Mouse (Mus musculus) embryo, embryonic 9.5 days (tissue): ENCODE measurements around the gene Mlec.
"Not testable (repeated sequence)": the region's sequence is repeated elsewhere in the genome, so short reads cannot be mapped to it uniquely, and the experiment has no call there.

Experiments used
- DNase-seq: peaks from one replicate; pipeline ENCODE4 v3.0.0-alpha.2; 2017; ENCODE audit errors: extremely low spot score

Mlec gene

GRCm38 (mm10) chr5:115151457-115151856 lies 6.5 kb downstream of the Mlec start:
- no peak for DNase-seq

- DNase-seq: no peak
Observed at GRCm38 (mm10) chr5:115150991-115151390, 7.0 kb downstream of the Mlec start.

- no peak for DNase-seq
Observed at GRCm38 (mm10) chr5:115149675-115150459, 8.1 kb downstream of the Mlec start.

GRCm38 (mm10) chr5:115148872-115149271 lies 9.1 kb downstream of the Mlec start:
- not testable (repeated sequence) for DNase-seq

GRCm38 (mm10) chr5:115148378-115148777 lies 9.6 kb downstream of the Mlec start:
- DNase-seq: no peak

GRCm38 (mm10) chr5:115147388-115147787 lies 10.6 kb downstream of the Mlec start:
- DNase-seq: no peak

- DNase-seq: no peak
Observed at GRCm38 (mm10) chr5:115146747-115147130, 11.2 kb downstream of the Mlec start.

GRCm38 (mm10) chr5:115145976-115146746 lies 11.8 kb downstream of the Mlec start:
- no peak for DNase-seq

GRCm38 (mm10) chr5:115145253-115145968 lies 12.6 kb downstream of the Mlec start:
- DNase-seq: no peak

GRCm38 (mm10) chr5:115144471-115144870 lies 13.5 kb downstream of the Mlec start:
- DNase-seq: no peak

- DNase-seq: no peak
Observed at GRCm38 (mm10) chr5:115143552-115143951, 14.4 kb downstream of the Mlec start.

- no peak for DNase-seq
Observed at GRCm38 (mm10) chr5:115142166-115142697, 15.7 kb downstream of the Mlec start.

GRCm38 (mm10) chr5:115140726-115141125 lies 17.3 kb downstream of the Mlec start:
- DNase-seq: no peak

- DNase-seq: no peak
Observed at GRCm38 (mm10) chr5:115139124-115139523, 18.9 kb downstream of the Mlec start.

GRCm38 (mm10) chr5:115134234-115135165 lies 23.5 kb downstream of the Mlec start, which contains the start of gene Unc119b:
Unc119b (minus strand) TSS chr5:115134975.
- DNase-seq: peak; percentile 87

- no peak for DNase-seq
Observed at GRCm38 (mm10) chr5:115133358-115134066, 24.5 kb downstream of the Mlec start.

GRCm38 (mm10) chr5:115132465-115132864 lies 25.5 kb downstream of the Mlec start:
- DNase-seq: no peak

GRCm38 (mm10) chr5:115129328-115129727 lies 28.7 kb downstream of the Mlec start:
- no peak for DNase-seq

- DNase-seq: no peak
Observed at GRCm38 (mm10) chr5:115127421-115128179, 30.4 kb downstream of the Mlec start.
